Mouse (Mus musculus): ENCODE results near the gene Srsf1.

- TF ChIP-seq CTCF (IDR thresholded peaks at IDR 0.05; ENCODE audit: borderline replicate concordance, insufficient read depth, low read depth, low read length) (no peak), POLR2A (IDR thresholded peaks at IDR 0.05; ENCODE audit: borderline replicate concordance, insufficient read depth, low read length) (no peak)
These were observed 8.6 kb downstream of the Srsf1 start for GRCm38 (mm10) chr11:88055777-88056176.

Measured in cerebellum, adult 2 months (tissue).